Mouse (Mus musculus) heart, adult 2 months (tissue): ENCODE measurements around the gene Washc4.

Experiments
- CTCF ChIP-seq: fragments of 200-600 bp; IDR thresholded peaks from 2 replicates; pipeline ENCODE4 v1.8.1; 2022; ENCODE audit warnings: antibody characterized with exemption, mild to moderate bottlenecking, moderate library complexity
- EP300 ChIP-seq: fragments of 200-500 bp; IDR thresholded peaks from 2 replicates; pipeline ENCODE4 v1.6.1; 2011; ENCODE audit warnings: low read depth, low read length, control low read depth; ENCODE audit not compliant: insufficient read depth
- POLR2A ChIP-seq: fragments of 200-500 bp; IDR thresholded peaks from 2 replicates; pipeline ENCODE4 v1.6.1; 2011; ENCODE audit warnings: mild to moderate bottlenecking, low read depth, low read length, control low read depth; ENCODE audit not compliant: insufficient read depth

- no peak for TF ChIP-seq CTCF
- TF ChIP-seq POLR2A, result no peak
- TF ChIP-seq EP300, result no peak
Observed at GRCm38 (mm10) chr10:83608596-83608995, 65.0 kb downstream of the Washc4 start.
